Mouse (Mus musculus) heart, postnatal 0 days (tissue): ENCODE measurements at regions not wholly inside any gene's neighbourhood (a gene's known extent, or its start where the extent isn't known, plus 50 kb on each side); places are given as distances from the start of the nearest gene placed in this dataset.

ENCODE experiments used
- ATAC-seq: fragments of 200-750 bp; cut with Nextera tagmentation; 2 replicates; pipeline ENCODE4 v1.8.0; 2017; ENCODE audit warnings: low read depth, moderate number of reproducible peaks, moderate library complexity; ENCODE audit not compliant: insufficient read depth
- DNase-seq: peaks from one replicate; pipeline ENCODE4 v3.0.0-alpha.2; 2016; ENCODE audit warnings: low spot score
- H3K27ac ChIP-seq: fragments of 300-500 bp; sonication (generic); 2 replicates; pipeline ENCODE4 v1.5.1; 2014; ENCODE audit warnings: low read depth, mild to moderate bottlenecking
- H3K27me3 ChIP-seq: fragments of 300-500 bp; sonication (generic); 2 replicates; pipeline ENCODE4 v1.6.1; 2014; ENCODE audit warnings: low read length, mixed read lengths; ENCODE audit not compliant: control insufficient read depth, insufficient read depth
- H3K36me3 ChIP-seq: fragments of 300-500 bp; sonication (generic); replicated peaks from 2 replicates; pipeline ENCODE4 v1.6.1; 2014; ENCODE audit warnings: low read length, mixed read lengths; ENCODE audit not compliant: control insufficient read depth, insufficient read depth
- H3K4me1 ChIP-seq: fragments of 300-500 bp; sonication (generic); 2 replicates; pipeline ENCODE4 v1.6.1; 2014; ENCODE audit warnings: antibody characterized with exemption; ENCODE audit not compliant: control insufficient read depth, insufficient read depth
- H3K4me2 ChIP-seq: fragments of 300-500 bp; sonication (generic); 2 replicates; pipeline ENCODE4 v1.6.1; 2014; ENCODE audit warnings: low read depth, mild to moderate bottlenecking, low read length, moderate library complexity
- H3K4me3 ChIP-seq: fragments of 300-500 bp; sonication (generic); 2 replicates; pipeline ENCODE4 v1.5.1; 2014; ENCODE audit warnings: low read depth, low read length
- H3K9ac ChIP-seq: fragments of 300-500 bp; sonication (generic); replicated peaks from 2 replicates; pipeline ENCODE4 v1.6.1; 2014; ENCODE audit warnings: low read depth, low read length, mixed read lengths
- H3K9me3 ChIP-seq: fragments of 300-500 bp; sonication (generic); replicated peaks from 2 replicates; pipeline ENCODE4 v1.6.1; 2016; ENCODE audit warnings: low read length; ENCODE audit not compliant: control insufficient read depth
- CTCF ChIP-seq: IDR thresholded peaks from 2 replicates; pipeline ENCODE4 v1.5.1; 2016; ENCODE audit warnings: antibody characterized with exemption, control low read depth, low read depth
- EP300 ChIP-seq: IDR thresholded peaks from 2 replicates; pipeline ENCODE4 v1.6.1; 2016; ENCODE audit warnings: antibody characterized with exemption, low read depth
- WGBS: fragments of 180-500 bp; shearing (Covaris S2); extraction: QIAGEN DNeasy Blood & Tissue Kit; methylation state at CpG from one replicate; pipeline ENCODE4 v1.1.7; 2014; 5-methylcytosine and 5-hydroxymethylcytosine counted together

- H3K27ac ChIP-seq: no peak overlapping the region
- no peak for DNase-seq
- no peaks in the 10 kb centered on the region for H3K36me3 ChIP-seq
- 85% methylated on average over 9 of the region's 9 CpGs for WGBS
- H3K9me3 ChIP-seq: 0 out of 2 replicates have a peak, but pooled peaks cover 5% of the 10 kb centered on the region
- ATAC-seq: no peak
- no peaks in the 10 kb centered on the region for H3K27me3 ChIP-seq
- no peaks in the 10 kb centered on the region for H3K4me1 ChIP-seq
- H3K4me2 ChIP-seq: no peak overlapping the region
- TF ChIP-seq EP300: no peak
- no peak for TF ChIP-seq CTCF
- no peak overlapping the region for H3K9ac ChIP-seq
- no peak overlapping the region for H3K4me3 ChIP-seq
Measured at GRCm38 (mm10) chr1:90430480-90430879, 172.3 kb upstream of the Cops8 start.

DNA sequence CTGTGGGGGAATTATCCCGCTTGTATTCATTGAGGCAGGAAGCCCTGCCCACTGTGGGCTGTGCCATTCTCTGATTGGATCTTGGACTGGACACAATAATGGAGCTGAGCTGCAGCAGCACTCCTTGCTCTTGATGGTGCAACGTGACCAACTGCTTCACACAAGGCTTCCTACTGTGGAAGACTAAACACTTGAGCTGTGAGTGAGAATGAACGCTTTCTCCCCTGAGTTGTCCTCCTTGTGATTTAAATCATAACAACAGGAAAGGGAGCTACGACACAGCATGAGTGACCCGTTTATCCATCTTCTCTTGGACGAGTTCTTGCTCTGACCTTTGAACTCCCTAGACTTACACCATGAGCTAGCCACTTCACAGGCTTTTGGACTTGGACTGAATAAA, 171.0 kb upstream of the Cops8 start:
- TF ChIP-seq CTCF: no peak
- TF ChIP-seq EP300: no peak
- DNase-seq (no peak), ATAC-seq (no peak)
- Histone ChIP-seq H3K9ac (no peak overlapping the region), H3K27ac (no peak overlapping the region), H3K9me3 (0 out of 2 replicates have a peak, but pooled peaks cover 5% of the 10 kb centered on the region), H3K4me2 (no peak overlapping the region), H3K36me3 (no peaks in the 10 kb centered on the region), H3K27me3 (no peaks in the 10 kb centered on the region), H3K4me3 (no peak overlapping the region), H3K4me1 (no peaks in the 10 kb centered on the region)
- 67% methylated on average over 6 of the region's 6 CpGs for WGBS

- Histone ChIP-seq H3K9me3 (no peaks in the 10 kb centered on the region), H3K4me2 (no peak overlapping the region), H3K4me1 (no peaks in the 10 kb centered on the region), H3K27ac (no peak overlapping the region), H3K27me3 (no peaks in the 10 kb centered on the region), H3K9ac (no peak overlapping the region), H3K4me3 (no peak overlapping the region), H3K36me3 (no peaks in the 10 kb centered on the region)
- ATAC-seq: no peak
- TF ChIP-seq CTCF: no peak
- no peak for TF ChIP-seq EP300
- DNase-seq: no peak
- 89% methylated on average over 5 of the region's 5 CpGs for whole genome bisulfite sequencing
Measured at GRCm38 (mm10) chr1:90433911-90434310, 168.9 kb upstream of the Cops8 start.

- TF ChIP-seq EP300 (no peak), CTCF (no peak)
- H3K27ac ChIP-seq: no peak overlapping the region
- H3K27me3 ChIP-seq: no peaks in the 10 kb centered on the region
- H3K4me1 ChIP-seq: no peaks in the 10 kb centered on the region
- no peaks in the 10 kb centered on the region for H3K36me3 ChIP-seq
- ATAC-seq: no peak
- 25% methylated on average over 1 of the region's 1 CpGs for WGBS
- no peaks in the 10 kb centered on the region for H3K9me3 ChIP-seq
- H3K4me3 ChIP-seq: no peak overlapping the region
- no peak for DNase-seq
- no peak overlapping the region for H3K9ac ChIP-seq
- H3K4me2 ChIP-seq: no peak overlapping the region
Measured at GRCm38 (mm10) chr1:90440638-90441037, 162.1 kb upstream of the Cops8 start.

- 73% methylated on average over 10 of the region's 10 CpGs for WGBS
- no peak for TF ChIP-seq EP300
- TF ChIP-seq CTCF: no peak
- no peak overlapping the region for H3K4me2 ChIP-seq
- no peak overlapping the region for H3K9ac ChIP-seq
- ATAC-seq: no peak
- no peak overlapping the region for H3K4me3 ChIP-seq
- H3K9me3 ChIP-seq: no peaks in the 10 kb centered on the region
- H3K4me1 ChIP-seq: no peaks in the 10 kb centered on the region
- no peak overlapping the region for H3K27ac ChIP-seq
- no peaks in the 10 kb centered on the region for H3K36me3 ChIP-seq
- DNase-seq: no peak
- H3K27me3 ChIP-seq: no peaks in the 10 kb centered on the region
Measured at GRCm38 (mm10) chr1:90441134-90441868, 161.5 kb upstream of the Cops8 start.
